Mouse (Mus musculus): ENCODE data around the gene Chsy1. TPM values are rescaled to one million over a fixed set of nuclear protein-coding genes. Genes with fewer than 3 reads are reported as not detected.

Gene Chsy1
- polyA plus RNA-seq, 1 experiment from 2014 or later = 19.5 TPM

GRCm38 (mm10) chr7:66147156-66147555 is 37.8 kb downstream of the Chsy1 start:
- WGBS = 98% methylated on average over 1 of the region's 1 CpGs
- no peak for ATAC-seq (ENCODE audit: insufficient number of reproducible peaks, low FRiP score, low TSS enrichment, low read depth)
- no peak overlapping the region for H3K4me3 ChIP-seq
- no peak overlapping the region for H3K27ac ChIP-seq
- no peak overlapping the region for H3K9ac ChIP-seq
- 0 out of 2 replicates have a peak, but pooled peaks cover 2% of the 10 kb centered on the region for H3K36me3 ChIP-seq
- no peak overlapping the region for H3K4me2 ChIP-seq
- H3K4me1 ChIP-seq = peaks cover 2% of the 10 kb centered on the region
- H3K27me3 ChIP-seq = no peaks in the 10 kb centered on the region
- no peaks in the 10 kb centered on the region for H3K9me3 ChIP-seq

- H3K36me3 ChIP-seq = peaks cover 4% of the 10 kb centered on the region
- no peaks in the 10 kb centered on the region for H3K9me3 ChIP-seq
- H3K4me3 ChIP-seq = no peak overlapping the region
- no peaks in the 10 kb centered on the region for H3K27me3 ChIP-seq
- 95% methylated on average over 3 of the region's 3 CpGs for WGBS
- peaks cover 2% of the 10 kb centered on the region for H3K4me1 ChIP-seq
- H3K4me2 ChIP-seq = no peak overlapping the region
- ATAC-seq (ENCODE audit: insufficient number of reproducible peaks, low FRiP score, low TSS enrichment, low read depth) = no peak
- H3K9ac ChIP-seq = no peak overlapping the region
- H3K27ac ChIP-seq = no peak overlapping the region
Measured at GRCm38 (mm10) chr7:66147816-66148215, 38.5 kb downstream of the Chsy1 start.

- ATAC-seq (ENCODE audit: insufficient number of reproducible peaks, low FRiP score, low TSS enrichment, low read depth) = no peak
- Histone ChIP-seq H3K27ac (no peak overlapping the region), H3K9ac (no peak overlapping the region), H3K9me3 (no peaks in the 10 kb centered on the region), H3K4me1 (peaks cover 9% of the 10 kb centered on the region), H3K36me3 (peaks cover 10% of the 10 kb centered on the region), H3K4me3 (no peak overlapping the region), H3K4me2 (no peak overlapping the region), H3K27me3 (no peaks in the 10 kb centered on the region)
- 59% methylated on average over 8 of the region's 8 CpGs for WGBS
Measured at GRCm38 (mm10) chr7:66149506-66149905, 40.2 kb downstream of the Chsy1 start.

GRCm38 (mm10) chr7:66150411-66150810 is 41.1 kb downstream of the Chsy1 start:
- peaks cover 10% of the 10 kb centered on the region for H3K36me3 ChIP-seq
- H3K27me3 ChIP-seq = no peaks in the 10 kb centered on the region
- H3K9me3 ChIP-seq = no peaks in the 10 kb centered on the region
- WGBS = 66% methylated on average over 3 of the region's 3 CpGs
- peaks cover 9% of the 10 kb centered on the region for H3K4me1 ChIP-seq
- ATAC-seq (ENCODE audit: insufficient number of reproducible peaks, low FRiP score, low TSS enrichment, low read depth) = no peak
- H3K4me2 ChIP-seq = no peak overlapping the region
- H3K9ac ChIP-seq = no peak overlapping the region
- no peak overlapping the region for H3K27ac ChIP-seq
- no peak overlapping the region for H3K4me3 ChIP-seq

- H3K36me3 ChIP-seq = peaks cover 12% of the 10 kb centered on the region
- no peak overlapping the region for H3K4me3 ChIP-seq
- H3K27ac ChIP-seq = peak overlapping the region; percentile 14; the same call in 1 of the 2 replicates
- no peak overlapping the region for H3K9ac ChIP-seq
- H3K9me3 ChIP-seq = no peaks in the 10 kb centered on the region
- ATAC-seq (ENCODE audit: insufficient number of reproducible peaks, low FRiP score, low TSS enrichment, low read depth) = no peak
- H3K27me3 ChIP-seq = no peaks in the 10 kb centered on the region
- peaks cover 24% of the 10 kb centered on the region for H3K4me1 ChIP-seq
- WGBS = 50% methylated on average over 9 of the region's 9 CpGs
- no peak overlapping the region for H3K4me2 ChIP-seq
Measured at GRCm38 (mm10) chr7:66157413-66157812, 48.1 kb downstream of the Chsy1 start.

GRCm38 (mm10) chr7:66157861-66158415 is 48.6 kb downstream of the Chsy1 start:
- no peak for ATAC-seq (ENCODE audit: insufficient number of reproducible peaks, low FRiP score, low TSS enrichment, low read depth)
- 75% methylated on average over 4 of the region's 4 CpGs for WGBS
- H3K4me2 ChIP-seq = no peak overlapping the region
- no peaks in the 10 kb centered on the region for H3K27me3 ChIP-seq
- no peak overlapping the region for H3K9ac ChIP-seq
- peak overlapping the region; percentile 51; the same call in 1 of the 2 replicates for H3K27ac ChIP-seq
- H3K9me3 ChIP-seq = no peaks in the 10 kb centered on the region
- peaks cover 7% of the 10 kb centered on the region for H3K36me3 ChIP-seq
- H3K4me1 ChIP-seq = peaks cover 26% of the 10 kb centered on the region
- no peak overlapping the region for H3K4me3 ChIP-seq

GRCm38 (mm10) chr7:66158616-66159129 is 49.4 kb downstream of the Chsy1 start:
- no peak for ATAC-seq (ENCODE audit: insufficient number of reproducible peaks, low FRiP score, low TSS enrichment, low read depth)
- H3K4me2 ChIP-seq = no peak overlapping the region
- peaks cover 28% of the 10 kb centered on the region for H3K4me1 ChIP-seq
- no peak overlapping the region for H3K27ac ChIP-seq
- 0 out of 2 replicates have a peak, but pooled peaks cover 3% of the 10 kb centered on the region for H3K36me3 ChIP-seq
- no peaks in the 10 kb centered on the region for H3K27me3 ChIP-seq
- no peaks in the 10 kb centered on the region for H3K9me3 ChIP-seq
- H3K9ac ChIP-seq = no peak overlapping the region
- H3K4me3 ChIP-seq = no peak overlapping the region
- WGBS = 66% methylated on average over 9 of the region's 9 CpGs

- H3K9me3 ChIP-seq = no peaks in the 10 kb centered on the region
- no peak overlapping the region for H3K4me2 ChIP-seq
- H3K36me3 ChIP-seq = 0 out of 2 replicates have a peak, but pooled peaks cover 3% of the 10 kb centered on the region
- H3K4me1 ChIP-seq = peaks cover 31% of the 10 kb centered on the region
- H3K27me3 ChIP-seq = no peaks in the 10 kb centered on the region
- no peak for ATAC-seq (ENCODE audit: insufficient number of reproducible peaks, low FRiP score, low TSS enrichment, low read depth)
- no peak overlapping the region for H3K9ac ChIP-seq
- no peak overlapping the region for H3K27ac ChIP-seq
- WGBS = 82% methylated on average over 5 of the region's 5 CpGs
- H3K4me3 ChIP-seq = no peak overlapping the region
Measured at GRCm38 (mm10) chr7:66159961-66160360, 50.6 kb downstream of the Chsy1 start.

GRCm38 (mm10) chr7:66161836-66162235 is 52.5 kb downstream of the Chsy1 start:
- H3K9ac ChIP-seq = no peak overlapping the region
- no peaks in the 10 kb centered on the region for H3K9me3 ChIP-seq
- ATAC-seq (ENCODE audit: insufficient number of reproducible peaks, low FRiP score, low TSS enrichment, low read depth) = no peak
- peaks cover 29% of the 10 kb centered on the region for H3K4me1 ChIP-seq
- 0 out of 2 replicates have a peak, but pooled peaks cover 3% of the 10 kb centered on the region for H3K36me3 ChIP-seq
- 88% methylated on average over 6 of the region's 6 CpGs for whole genome bisulfite sequencing
- H3K4me2 ChIP-seq = no peak overlapping the region
- H3K27ac ChIP-seq = no peak overlapping the region
- H3K4me3 ChIP-seq = no peak overlapping the region
- H3K27me3 ChIP-seq = no peaks in the 10 kb centered on the region

- 0 out of 2 replicates have a peak, but pooled peaks cover 3% of the 10 kb centered on the region for H3K36me3 ChIP-seq
- H3K9me3 ChIP-seq = no peaks in the 10 kb centered on the region
- H3K4me2 ChIP-seq = no peak overlapping the region
- H3K9ac ChIP-seq = no peak overlapping the region
- no peaks in the 10 kb centered on the region for H3K27me3 ChIP-seq
- peaks cover 23% of the 10 kb centered on the region for H3K4me1 ChIP-seq
- no peak overlapping the region for H3K27ac ChIP-seq
- H3K4me3 ChIP-seq = no peak overlapping the region
- 90% methylated on average over 7 of the region's 7 CpGs for WGBS
- no peak for ATAC-seq (ENCODE audit: insufficient number of reproducible peaks, low FRiP score, low TSS enrichment, low read depth)
Measured at GRCm38 (mm10) chr7:66162489-66162888, 53.2 kb downstream of the Chsy1 start.

GRCm38 (mm10) chr7:66162981-66163380 is 53.7 kb downstream of the Chsy1 start:
- WGBS = 90% methylated on average over 1 of the region's 1 CpGs
- Histone ChIP-seq H3K4me1 (peaks cover 18% of the 10 kb centered on the region), H3K4me2 (no peak overlapping the region), H3K9me3 (no peaks in the 10 kb centered on the region), H3K27ac (no peak overlapping the region), H3K36me3 (0 out of 2 replicates have a peak, but pooled peaks cover 3% of the 10 kb centered on the region), H3K9ac (no peak overlapping the region), H3K4me3 (no peak overlapping the region), H3K27me3 (no peaks in the 10 kb centered on the region)
- no peak for ATAC-seq (ENCODE audit: insufficient number of reproducible peaks, low FRiP score, low TSS enrichment, low read depth)

- no peak for ATAC-seq (ENCODE audit: insufficient number of reproducible peaks, low FRiP score, low TSS enrichment, low read depth)
- WGBS = 67% methylated on average over 9 of the region's 9 CpGs
Measured at GRCm38 (mm10) chr7:66164427-66165031, 55.2 kb downstream of the Chsy1 start.

More at GRCm38 (mm10) chr7:66164427-66165031, 55.2 kb downstream of the Chsy1 start:
- Histone ChIP-seq H3K27ac (0 out of 2 replicates have a peak overlapping the region, but pooled peaks have one; percentile 33), H3K9ac (no peak overlapping the region), H3K4me1 (peaks cover 19% of the 10 kb centered on the region; the same call in 1 of the 2 replicates), H3K27me3 (no peaks in the 10 kb centered on the region), H3K36me3 (0 out of 2 replicates have a peak, but pooled peaks cover 3% of the 10 kb centered on the region), H3K4me2 (no peak overlapping the region), H3K9me3 (no peaks in the 10 kb centered on the region), H3K4me3 (no peak overlapping the region)

Measured in limb, embryonic 15.5 days (tissue).